ENCODE assay signal across 12 mouse cellular contexts in genomic region chr4:55100851-55101250, GRCm38 (mm10).
DNase-seq lines count a peak whose midpoint lies in the region; ATAC-seq and TF ChIP-seq lines count a peak whose summit lies in the region.
"Had no signal": no experiment of that assay in that cellular context is flagged by ENCODE, and none has a peak within 500 bp of the region (broad histone marks: within the 10 kb centered on the region; RNA-seq: fewer than 3 reads in every experiment).

No protein-coding gene starts in this region.

- TF ChIP-seq CTCF in kidney, adult 2 months (conservative IDR thresholded peaks at IDR 0.05; ENCODE audit: insufficient read depth, insufficient read length, low read depth, low read length): peak; percentile 46

- H3K4me1 ChIP-seq in embryonic facial prominence, embryonic 11.5 days (ENCODE audit: control insufficient read depth, insufficient read depth, low read length): no peaks in the 10 kb centered on the region
- H3K4me1 ChIP-seq in embryonic facial prominence, embryonic 10.5 days: no peaks in the 10 kb centered on the region
- H3K4me1 ChIP-seq in kidney, adult 2 months (ENCODE audit: control insufficient read depth, insufficient read depth, low read length): no peaks in the 10 kb centered on the region
- H3K4me1 ChIP-seq in kidney, embryonic 16.5 days (ENCODE audit: insufficient read depth, low read length): no peaks in the 10 kb centered on the region
- H3K4me1 ChIP-seq: hindbrain, embryonic 15.5 days; lung, embryonic 15.5 days; stomach, embryonic 15.5 days had no signal

- H3K9ac ChIP-seq in embryonic facial prominence, embryonic 11.5 days (replicated peaks; ENCODE audit: low read length): no peak overlapping the region
- H3K9ac ChIP-seq in kidney, embryonic 16.5 days (replicated peaks; ENCODE audit: low read length): no peak overlapping the region
- H3K9ac ChIP-seq: hindbrain, embryonic 15.5 days; lung, embryonic 15.5 days; stomach, embryonic 15.5 days had no signal

- H3K9me3 ChIP-seq in embryonic facial prominence, embryonic 11.5 days (replicated peaks; ENCODE audit: control insufficient read depth, low read length): no peaks in the 10 kb centered on the region
- no peaks in the 10 kb centered on the region for H3K9me3 ChIP-seq in embryonic facial prominence, embryonic 10.5 days
- no peaks in the 10 kb centered on the region for H3K9me3 ChIP-seq in kidney, embryonic 16.5 days (ENCODE audit: low read length)
- H3K9me3 ChIP-seq: hindbrain, embryonic 15.5 days; lung, embryonic 15.5 days; stomach, embryonic 15.5 days had no signal

- H3K36me3 ChIP-seq in embryonic facial prominence, embryonic 11.5 days (replicated peaks; ENCODE audit: control insufficient read depth, insufficient read depth, low read depth, low read length): no peaks in the 10 kb centered on the region
- H3K36me3 ChIP-seq in embryonic facial prominence, embryonic 10.5 days (replicated peaks): no peaks in the 10 kb centered on the region
- H3K36me3 ChIP-seq in kidney, adult 2 months (ENCODE audit: control insufficient read depth, insufficient read depth, low read length): no peaks in the 10 kb centered on the region
- no peaks in the 10 kb centered on the region for H3K36me3 ChIP-seq in kidney, embryonic 16.5 days (ENCODE audit: insufficient read depth, low read length)
- H3K36me3 ChIP-seq: hindbrain, embryonic 15.5 days; lung, embryonic 15.5 days; stomach, embryonic 15.5 days had no signal

- 0 out of 2 replicates have a peak, but pooled peaks have one; percentile 6 for ATAC-seq in embryonic facial prominence, embryonic 11.5 days (replicated peaks; ENCODE audit: insufficient number of reproducible peaks, low FRiP score, low TSS enrichment, low read depth)
- ATAC-seq in kidney, embryonic 16.5 days (ENCODE audit: low FRiP score, low TSS enrichment): no peak

- WGBS in embryonic facial prominence, embryonic 11.5 days: 72% methylated on average over 2 of the region's 2 CpGs
- WGBS in embryonic facial prominence, embryonic 10.5 days: 70% methylated on average over 2 of the region's 2 CpGs
- WGBS in kidney, adult 2 months: 72% methylated on average over 2 of the region's 2 CpGs
- WGBS in kidney, embryonic 16.5 days: 81% methylated on average over 2 of the region's 2 CpGs

- TF ChIP-seq POLR2A in kidney, adult 2 months (IDR thresholded peaks at IDR 0.05; ENCODE audit: low read depth, low read length): no peak

- DNase-seq in embryonic facial prominence, embryonic 11.5 days (ENCODE audit: low spot score): peak; percentile 31
- no peak for DNase-seq in embryonic facial prominence, embryonic 10.5 days (ENCODE audit: low spot score)
- DNase-seq in kidney, adult 2 months: no peak
- peak; percentile 48 for DNase-seq in ES-CJ7 (ENCODE audit: low read depth, low spot score)
- DNase-seq in kidney, postnatal 36 days: peak; percentile 5 to 30
- no peak for DNase-seq in spleen, postnatal 14 days (ENCODE audit: low spot score in 2 of 2)
- no peak for DNase-seq in cerebellum, adult 11 months
- DNase-seq: gastrocnemius, postnatal 14 days had no signal

- no peak overlapping the region for H3K4me3 ChIP-seq in embryonic facial prominence, embryonic 11.5 days (ENCODE audit: low read depth, low read length)
- no peak overlapping the region for H3K4me3 ChIP-seq in embryonic facial prominence, embryonic 10.5 days
- H3K4me3 ChIP-seq in kidney, adult 2 months (ENCODE audit: insufficient read depth, low read depth, low read length): no peak overlapping the region
- H3K4me3 ChIP-seq in kidney, embryonic 16.5 days (ENCODE audit: low read length): no peak overlapping the region
- H3K4me3 ChIP-seq: hindbrain, embryonic 15.5 days; lung, embryonic 15.5 days; stomach, embryonic 15.5 days had no signal

- H3K27ac ChIP-seq in embryonic facial prominence, embryonic 11.5 days (replicated peaks; ENCODE audit: low read depth, low read length): no peak overlapping the region
- H3K27ac ChIP-seq in embryonic facial prominence, embryonic 10.5 days (replicated peaks): no peak overlapping the region
- no peak overlapping the region for H3K27ac ChIP-seq in kidney, adult 2 months (ENCODE audit: insufficient read depth, low read depth, low read length)
- H3K27ac ChIP-seq in kidney, embryonic 16.5 days (ENCODE audit: low read length): no peak overlapping the region
- H3K27ac ChIP-seq: hindbrain, embryonic 15.5 days; lung, embryonic 15.5 days; stomach, embryonic 15.5 days had no signal

- no peak overlapping the region for H3K4me2 ChIP-seq in embryonic facial prominence, embryonic 11.5 days (ENCODE audit: low read depth, low read length)
- H3K4me2 ChIP-seq in kidney, embryonic 16.5 days (replicated peaks; ENCODE audit: low read depth, low read length): no peak overlapping the region
- H3K4me2 ChIP-seq: hindbrain, embryonic 15.5 days; lung, embryonic 15.5 days; stomach, embryonic 15.5 days had no signal

- no peaks in the 10 kb centered on the region for H3K27me3 ChIP-seq in embryonic facial prominence, embryonic 11.5 days (ENCODE audit: control insufficient read depth, insufficient read depth, low read length)
- H3K27me3 ChIP-seq in embryonic facial prominence, embryonic 10.5 days (replicated peaks; ENCODE audit: low read depth, poor library complexity, severe bottlenecking): no peaks in the 10 kb centered on the region
- no peaks in the 10 kb centered on the region; the same call in 1 of the 2 replicates for H3K27me3 ChIP-seq in kidney, adult 2 months (replicated peaks; ENCODE audit: control insufficient read depth, insufficient read depth, low read length)
- H3K27me3 ChIP-seq in kidney, embryonic 16.5 days (ENCODE audit: insufficient read depth, low read length): no peaks in the 10 kb centered on the region
- H3K27me3 ChIP-seq: hindbrain, embryonic 15.5 days; lung, embryonic 15.5 days; stomach, embryonic 15.5 days had no signal

Comparison
In these comparisons a context has a peak if more than half of its experiments do, and no peak if none do; other contexts are left out.
1. DNase-seq: peak in embryonic facial prominence, embryonic 11.5 days (single experiment), ES-CJ7 (single experiment) and kidney, postnatal 36 days (2 of 2); none in embryonic facial prominence, embryonic 10.5 days (single experiment), kidney, adult 2 months (single experiment), spleen, postnatal 14 days (0 of 2) and cerebellum, adult 11 months (single experiment).